ENCODE assay signal across 9 mouse cellular contexts in genomic region chr4:45407001-45407702, GRCm38 (mm10). TPM values are rescaled to one million over a fixed set of nuclear protein-coding genes. Genes with fewer than 3 reads are reported as not detected.
DNase-seq lines count a peak whose midpoint lies in the region; ATAC-seq and TF ChIP-seq lines count a peak whose summit lies in the region.
"Had no signal": no experiment of that assay in that cellular context is flagged by ENCODE, and none has a peak within 500 bp of the region (broad histone marks: within the 10 kb centered on the region; RNA-seq: fewer than 3 reads in every experiment).

No protein-coding gene starts in this region.

- H3K4me2 ChIP-seq in heart, embryonic 11.5 days = peak overlapping the region; percentile 87

- H3K79me2 ChIP-seq in MEL (ENCODE audit: control insufficient read depth, insufficient read depth, low read length, poor library complexity) = peaks cover 26% of the 10 kb centered on the region

- no peaks in the 10 kb centered on the region for H3K9me3 ChIP-seq in heart, embryonic 11.5 days (replicated peaks; ENCODE audit: control insufficient read depth, low read length)
- H3K9me3 ChIP-seq in MEL (replicated peaks; ENCODE audit: insufficient read depth, low read length) = no peaks in the 10 kb centered on the region
- H3K9me3 ChIP-seq in hindbrain, embryonic 10.5 days = no peaks in the 10 kb centered on the region

- TF ChIP-seq POLR2A in MEL (IDR thresholded peaks at IDR 0.05; ENCODE audit: control insufficient read depth in 1 of 2, insufficient read depth in 1 of 2, low read depth in 1 of 2, low read length in 2 of 2, poor library complexity in 1 of 2) = no peak

- TF ChIP-seq CTCF in MEL (IDR thresholded peaks at IDR 0.05 in 2 of 3, conservative IDR thresholded peaks at IDR 0.05 in 1 of 3; ENCODE audit: control insufficient read depth in 1 of 3, insufficient read depth in 1 of 3, low read depth in 2 of 3, low read length in 3 of 3, poor library complexity in 1 of 3, severe bottlenecking in 1 of 3) = no peak

- peak overlapping the region; percentile 98 for H3K4me3 ChIP-seq in heart, embryonic 11.5 days (ENCODE audit: low read depth, low read length)
- H3K4me3 ChIP-seq in MEL (ENCODE audit: control insufficient read depth in 1 of 2, insufficient read depth in 1 of 2, low read depth in 2 of 2, low read length in 2 of 2) = peak overlapping the region; percentile 74 to 79
- peak overlapping the region; percentile 99 for H3K4me3 ChIP-seq in hindbrain, embryonic 10.5 days

- TF ChIP-seq RAD21 in MEL (IDR thresholded peaks at IDR 0.05; ENCODE audit: low read depth, low read length) = no peak

- H3K27me3 ChIP-seq in heart, embryonic 11.5 days (ENCODE audit: control insufficient read depth, insufficient read depth, low read length) = no peaks in the 10 kb centered on the region
- H3K27me3 ChIP-seq in MEL (ENCODE audit: control insufficient read depth in 1 of 2, insufficient read depth in 2 of 2, low read length in 2 of 2) = no peaks in the 10 kb centered on the region
- peaks cover 17% of the 10 kb centered on the region for H3K27me3 ChIP-seq in hindbrain, embryonic 10.5 days (ENCODE audit: insufficient read depth, poor library complexity, severe bottlenecking)

- WGBS in heart, embryonic 11.5 days (ENCODE audit: insufficient replicate concordance) = 62% methylated on average over 5 of the region's 5 CpGs
- 74% methylated on average over 5 of the region's 5 CpGs for WGBS in hindbrain, embryonic 10.5 days

- ATAC-seq in heart, embryonic 11.5 days (replicated peaks; ENCODE audit: insufficient number of reproducible peaks, low FRiP score, low TSS enrichment) = no peak
- ATAC-seq in megakaryocyte progenitor cell, adult 5-6 weeks (replicated peaks; ENCODE audit: poor library complexity) = peak; percentile 20

- peak; percentile 87 to 89 for TF ChIP-seq EP300 in MEL (IDR thresholded peaks at IDR 0.05; ENCODE audit: low read depth in 1 of 2, low read length in 2 of 2)

- H3K36me3 ChIP-seq in heart, embryonic 11.5 days (ENCODE audit: control insufficient read depth, insufficient read depth, low read length) = no peaks in the 10 kb centered on the region
- H3K36me3 ChIP-seq in MEL (ENCODE audit: control insufficient read depth in 1 of 2, insufficient read depth in 2 of 2, low read length in 2 of 2) = peaks cover 3 to 37% of the 10 kb centered on the region in 2 experiments; a peak in 3 of 4 replicates
- H3K36me3 ChIP-seq in hindbrain, embryonic 10.5 days = peaks cover 32% of the 10 kb centered on the region

- peak overlapping the region; percentile 97 for H3K9ac ChIP-seq in heart, embryonic 11.5 days (ENCODE audit: low read depth, low read length)
- H3K9ac ChIP-seq in MEL (ENCODE audit: control insufficient read depth, low read depth, low read length, poor library complexity, severe bottlenecking) = peak overlapping the region; percentile 86

- no peak overlapping the region for H3K27ac ChIP-seq in heart, embryonic 11.5 days (ENCODE audit: low read depth, low read length)
- H3K27ac ChIP-seq in MEL (ENCODE audit: control insufficient read depth, low read depth, low read length) = peak overlapping the region; percentile 79
- H3K27ac ChIP-seq in hindbrain, embryonic 10.5 days = peak overlapping the region; percentile 98; the same call in 1 of the 2 replicates

- peaks cover 26% of the 10 kb centered on the region for H3K4me1 ChIP-seq in heart, embryonic 11.5 days (ENCODE audit: control insufficient read depth, insufficient read depth, low read length)
- H3K4me1 ChIP-seq in MEL (ENCODE audit: control insufficient read depth in 1 of 2, insufficient read depth in 2 of 2, low read length in 2 of 2) = peaks cover 10 to 35% of the 10 kb centered on the region in 2 experiments
- peaks cover 33% of the 10 kb centered on the region for H3K4me1 ChIP-seq in hindbrain, embryonic 10.5 days (replicated peaks)

- DNase-seq in heart, adult 11 months = no peak
- peak; percentile 88 for DNase-seq in MEL (ENCODE audit: low read depth, low spot score)
- DNase-seq in hindbrain, embryonic 10.5 days (ENCODE audit: low spot score) = no peak
- DNase-seq in testis, postnatal 14 days (ENCODE audit: low spot score) = no peak
- DNase-seq in layer of hippocampus, adult 8-10 months (ENCODE audit: low spot score in 2 of 2) = no peak
- DNase-seq in left cerebral cortex, adult 9 months (ENCODE audit: low spot score in 2 of 2) = no peak
- DNase-seq: gastrocnemius, postnatal 10 days had no signal

TF ChIP-seq in MEL, 35 proteins besides CTCF, POLR2A, EP300 and RAD21:
- 0 out of 2 replicates have a peak, but pooled peaks have one; percentile 61 for TF ChIP-seq HCFC1 (IDR thresholded peaks at IDR 0.05; ENCODE audit: low read depth, low read length)
- no peak for TF ChIP-seq E2F4 (IDR thresholded peaks at IDR 0.05; ENCODE audit: borderline replicate concordance, low read depth, low read length)
- TF ChIP-seq RCOR1 (IDR thresholded peaks at IDR 0.05; ENCODE audit: low read depth, low read length) = peak; percentile 64
- no peak for TF ChIP-seq USF2 (IDR thresholded peaks at IDR 0.05; ENCODE audit: borderline replicate concordance in 1 of 2, insufficient read depth in 1 of 2, low read depth in 1 of 2, low read length in 2 of 2)
- 0 out of 2 replicates have a peak, but pooled peaks have one; percentile 31 for TF ChIP-seq MAZ (IDR thresholded peaks at IDR 0.05; ENCODE audit: low read depth, low read length)
- TF ChIP-seq POLR2AphosphoS2 (IDR thresholded peaks at IDR 0.05; ENCODE audit: low read length) = peak; percentile 29; the same call in 1 of the 2 replicates
- peak; percentile 100 for TF ChIP-seq ZNF384 (IDR thresholded peaks at IDR 0.05; ENCODE audit: low read depth, low read length)
- TF ChIP-seq BHLHE40 (IDR thresholded peaks at IDR 0.05; ENCODE audit: borderline replicate concordance, low read depth, low read length) = peak; percentile 74; the same call in 1 of the 2 replicates
- peak; percentile 78 for TF ChIP-seq MXI1 (IDR thresholded peaks at IDR 0.05; ENCODE audit: low read depth, low read length)
- peak; percentile 99 for TF ChIP-seq ETS1 (IDR thresholded peaks at IDR 0.05; ENCODE audit: low read depth, low read length)
- peak; percentile 92 for TF ChIP-seq TCF12 (IDR thresholded peaks at IDR 0.05; ENCODE audit: low read depth, low read length)
- no peak for TF ChIP-seq MEF2A (IDR thresholded peaks at IDR 0.05; ENCODE audit: extremely low read depth, insufficient replicate concordance, low read depth, low read length, poor library complexity, severe bottlenecking)
- no peak for TF ChIP-seq GABPA (IDR thresholded peaks at IDR 0.05; ENCODE audit: low read depth, low read length)
- TF ChIP-seq SIN3A (IDR thresholded peaks at IDR 0.05; ENCODE audit: low read length) = peak; percentile 97
- peak; percentile 58; the same call in 1 of the 2 replicates for TF ChIP-seq CHD1 (IDR thresholded peaks at IDR 0.05; ENCODE audit: low read depth, low read length)
- peak; percentile 44; the same call in 1 of the 2 replicates for TF ChIP-seq MYC (IDR thresholded peaks at IDR 0.05; ENCODE audit: low read depth, low read length)
- no peak for TF ChIP-seq UBTF (IDR thresholded peaks at IDR 0.05; ENCODE audit: borderline replicate concordance, insufficient read depth, low read depth, low read length)
- no peak for TF ChIP-seq JUND (IDR thresholded peaks at IDR 0.05; ENCODE audit: low read depth, low read length)
- TF ChIP-seq GATA1 (IDR thresholded peaks at IDR 0.05; ENCODE audit: low read depth, low read length) = peak; percentile 93
- 0 out of 2 replicates have a peak, but pooled peaks have one; percentile 53 for TF ChIP-seq ZMIZ1 (IDR thresholded peaks at IDR 0.05; ENCODE audit: low read depth, low read length)
- TF ChIP-seq TAL1 (IDR thresholded peaks at IDR 0.05; ENCODE audit: low read length) = peak; percentile 83
- TF ChIP-seq ZKSCAN1 (IDR thresholded peaks at IDR 0.05; ENCODE audit: low read depth, low read length) = peak; percentile 70; the same call in 1 of the 2 replicates
- no peak for TF ChIP-seq CHD2 (IDR thresholded peaks at IDR 0.05; ENCODE audit: low read length)
- TF ChIP-seq MAFK (IDR thresholded peaks at IDR 0.05; ENCODE audit: borderline replicate concordance, low read depth, low read length) = no peak; the same call in 1 of the 2 replicates
- no peak for TF ChIP-seq NELFE (IDR thresholded peaks at IDR 0.05; ENCODE audit: low read depth, low read length)
- TF ChIP-seq MYB (IDR thresholded peaks at IDR 0.05; ENCODE audit: low read depth, low read length) = peak; percentile 62
TF ChIP-seq in MEL: peak in this region for 17.

RNA-seq across cellular contexts. Expression of gene Slc25a51, which starts 1.4 kb away (rescaled TPM):
- 60.7 and 73.4 TPM in 2 replicates for polyA plus RNA-seq in heart, embryonic 11.5 days (2014; fragmentation: Nextera tagmentation; extraction: Ambion mirVana)
- 43.8 and 47.6 TPM in 2 replicates for total RNA-seq in MEL (2012; rRNA removed)
- 100 to 1,000 TPM in 1 of 2 experiments, 10 to 100 TPM in 1; 47.5 to 395 TPM for polyA plus RNA-seq in MEL (2012; ENCODE audit: insufficient read depth in 1 of 2, insufficient read length in 2 of 2, low read depth in 1 of 2, low replicate concordance in 2 of 2, missing spikeins in 1 of 2)
- polyA plus RNA-seq in hindbrain, embryonic 10.5 days (2016; fragmentation: Nextera tagmentation; extraction: Ambion mirVana) = 77.6 and 79.9 TPM in 2 replicates
- total RNA-seq in megakaryocyte progenitor cell, adult 5-6 weeks (2015) = 37.6 and 43.2 TPM in 2 replicates
- total RNA-seq in megakaryocyte progenitor cell, adult 5-6 weeks (2017) = 38.7 and 40.5 TPM in 2 replicates
- total RNA-seq in layer of hippocampus, adult 8-10 months (2022) = 100 to 1,000 TPM; 103 to 145 (median 128) TPM
